Mouse (Mus musculus) kidney, embryonic 15.5 days (tissue): ENCODE measurements around the gene Axin1. TPM values are rescaled to one million over a fixed set of nuclear protein-coding genes. Genes with fewer than 3 reads are reported as not detected.
A peak's percentile ranks its signal among the peaks of the same experiment; 100 is the strongest.
"Not testable (repeated sequence)": the region's sequence is repeated elsewhere in the genome, so short reads cannot be mapped to it uniquely, and the experiment has no call there.

ENCODE experiments used
- ATAC-seq: fragments of 200-750 bp; cut with Nextera tagmentation; replicated peaks from 2 replicates; pipeline ENCODE4 v1.8.0; 2017; ENCODE audit warnings: moderate TSS enrichment; ENCODE audit not compliant: low FRiP score
- H3K27ac ChIP-seq: fragments of 300-500 bp; sonication (generic); 2 replicates; pipeline ENCODE4 v1.5.1; 2015; ENCODE audit warnings: mild to moderate bottlenecking, inconsistent platforms
- H3K27me3 ChIP-seq: fragments of 300-500 bp; sonication (generic); 2 replicates; pipeline ENCODE4 v1.6.1; 2015; ENCODE audit warnings: inconsistent platforms
- H3K36me3 ChIP-seq: fragments of 300-500 bp; sonication (generic); 2 replicates; pipeline ENCODE4 v1.6.1; 2015; ENCODE audit warnings: inconsistent platforms
- H3K4me1 ChIP-seq: fragments of 300-500 bp; sonication (generic); 2 replicates; pipeline ENCODE4 v1.6.1; 2015; ENCODE audit warnings: inconsistent platforms
- H3K4me2 ChIP-seq: fragments of 300-500 bp; sonication (generic); 2 replicates; pipeline ENCODE4 v1.6.1; 2015; ENCODE audit warnings: moderate library complexity, mild to moderate bottlenecking, inconsistent platforms
- H3K4me3 ChIP-seq: fragments of 300-500 bp; sonication (generic); replicated peaks from 2 replicates; pipeline ENCODE4 v1.5.1; 2015; ENCODE audit warnings: mild to moderate bottlenecking, inconsistent platforms
- H3K9ac ChIP-seq: fragments of 300-500 bp; sonication (generic); 2 replicates; pipeline ENCODE4 v1.6.1; 2015; ENCODE audit warnings: mild to moderate bottlenecking, inconsistent platforms
- H3K9me3 ChIP-seq: fragments of 300-500 bp; sonication (generic); replicated peaks from 2 replicates; pipeline ENCODE4 v1.6.1; 2016; ENCODE audit warnings: inconsistent platforms
- WGBS: fragments of 180-500 bp; shearing (Covaris S2); methylation state at CpG from one replicate; pipeline ENCODE4 v1.1.7; 2015; ENCODE audit warnings: mixed read lengths; 5-methylcytosine and 5-hydroxymethylcytosine counted together
- polyA plus RNA-seq: library from polyadenylated mRNA; unstranded; fragments of >200 nt; fragmentation: Nextera tagmentation; extraction: Ambion mirVana; gene quantifications from 2 replicates; pipeline ENCODE4 v1.2.1, GENCODE M21; 2015

The Axin1 gene
- polyA plus RNA-seq, 1 experiment from 2014 or later, result 8.0 TPM

DNA sequence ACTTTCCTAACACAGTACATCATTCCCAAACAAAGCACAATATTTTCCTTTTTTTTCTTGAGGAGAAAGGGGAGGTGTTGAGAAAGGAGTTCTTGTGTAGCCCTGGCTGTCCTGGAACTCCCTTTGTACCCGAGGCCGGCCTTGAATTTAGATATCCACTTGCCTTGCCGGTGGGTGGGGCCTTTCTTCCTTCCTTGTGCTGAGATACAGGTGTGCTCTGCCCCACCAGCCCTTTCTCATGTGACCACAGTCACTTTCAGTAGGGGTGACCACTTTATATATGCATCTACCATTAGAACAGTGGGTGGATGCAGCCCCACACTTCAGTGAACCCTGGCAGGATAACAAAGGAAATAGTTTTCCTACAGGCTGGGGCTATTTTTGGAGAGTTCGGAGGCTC is 26.8 kb upstream of the Axin1 start:
- Histone ChIP-seq H3K4me3 (no peak overlapping the region), H3K4me1 (peaks cover 41% of the 10 kb centered on the region), H3K36me3 (no peaks in the 10 kb centered on the region), H3K27ac (no peak overlapping the region), H3K9ac (no peak overlapping the region), H3K4me2 (no peak overlapping the region), H3K9me3 (no peaks in the 10 kb centered on the region), H3K27me3 (peaks cover 75% of the 10 kb centered on the region)
- ATAC-seq, result no peak
- 26% methylated on average over 4 of the region's 4 CpGs for WGBS

DNA sequence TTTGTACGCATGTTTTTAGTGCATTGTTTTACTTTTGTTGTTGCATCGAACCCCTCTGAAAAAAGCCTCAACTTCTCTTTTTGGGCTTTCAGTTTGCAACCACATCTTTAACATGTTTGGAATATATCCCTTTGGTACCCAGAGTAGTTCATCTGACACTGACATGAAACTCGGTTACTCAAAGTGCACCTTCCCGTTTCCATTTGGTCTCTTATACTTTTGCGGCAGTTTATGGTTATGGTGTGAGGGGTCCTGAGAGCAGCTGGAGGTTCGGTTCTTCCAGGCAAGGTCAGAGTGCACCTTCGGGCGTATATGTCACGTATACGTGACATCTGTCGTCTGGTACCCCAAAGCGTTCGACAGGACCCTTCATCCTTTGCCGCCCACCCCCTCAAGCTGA is 25.7 kb upstream of the Axin1 start:
- H3K27ac ChIP-seq, result no peak overlapping the region
- 0 out of 2 replicates have a peak overlapping the region, but pooled peaks have one; percentile 64 for H3K9ac ChIP-seq
- 14% methylated on average over 14 of the region's 14 CpGs for WGBS
- peak overlapping the region; percentile 97 for H3K4me2 ChIP-seq
- H3K4me1 ChIP-seq, result peaks cover 41% of the 10 kb centered on the region
- H3K36me3 ChIP-seq, result no peaks in the 10 kb centered on the region
- no peak for ATAC-seq
- peaks cover 85% of the 10 kb centered on the region for H3K27me3 ChIP-seq
- H3K4me3 ChIP-seq, result peak overlapping the region; percentile 70
- H3K9me3 ChIP-seq, result no peaks in the 10 kb centered on the region

DNA sequence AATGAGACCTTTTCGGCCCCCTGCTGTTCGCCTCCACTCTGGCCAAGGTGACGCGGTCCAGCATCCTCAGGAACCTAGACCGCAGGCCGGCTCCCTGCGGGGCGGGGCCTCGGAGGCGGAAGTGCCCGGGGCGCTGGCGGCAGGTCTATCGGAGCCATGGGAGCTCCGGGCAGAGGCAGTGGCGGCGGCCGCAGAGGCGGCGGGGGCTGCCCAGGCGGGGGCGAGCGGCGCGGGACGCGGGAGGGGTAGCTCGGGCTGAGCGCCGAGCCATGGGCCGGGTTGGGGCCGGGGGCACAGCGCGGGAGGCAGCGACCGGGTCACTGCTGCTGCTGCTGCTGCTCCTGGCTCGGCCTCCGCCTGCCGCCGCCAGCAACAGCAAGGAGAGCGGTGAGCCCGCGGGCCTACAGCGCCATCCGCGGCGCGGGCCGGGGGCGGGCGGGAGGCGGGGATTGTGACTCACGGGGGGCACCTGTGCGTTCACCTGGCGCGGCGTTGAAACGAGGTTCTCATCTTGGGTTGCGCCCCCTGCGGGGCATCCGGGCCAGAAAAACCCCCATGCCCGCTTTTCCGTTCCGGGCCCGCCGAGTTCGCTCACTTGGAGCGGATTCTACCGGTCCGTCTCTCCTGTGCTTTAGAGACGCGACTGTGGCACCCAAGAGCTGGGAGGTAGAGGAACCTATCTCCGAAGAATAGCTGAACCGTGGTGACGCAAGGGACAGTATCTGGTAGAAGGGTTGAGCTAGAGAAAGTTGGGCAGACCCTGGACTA is 25.1 kb upstream of the Axin1 start, which contains the start of gene Tmem8:
Gene Tmem8, plus strand, starts transcription at position 119 of the 768 bp plus-strand sequence.
- ATAC-seq, result peak; percentile 63
- WGBS, result under 1% methylated on average over 57 of the region's 75 CpGs
- Histone ChIP-seq H3K9ac (peak within 1 kb of the TSS; percentile 64), H3K9me3 (no peaks in the 10 kb centered on the region), H3K4me2 (peak within 1 kb of the TSS; percentile 97), H3K36me3 (no peaks in the 10 kb centered on the region), H3K27ac (peak within 1 kb of the TSS; percentile 11; the same call in 1 of the 2 replicates), H3K4me3 (peak within 1 kb of the TSS; percentile 70), H3K27me3 (peaks cover 91% of the 10 kb centered on the region), H3K4me1 (peaks cover 41% of the 10 kb centered on the region)

DNA sequence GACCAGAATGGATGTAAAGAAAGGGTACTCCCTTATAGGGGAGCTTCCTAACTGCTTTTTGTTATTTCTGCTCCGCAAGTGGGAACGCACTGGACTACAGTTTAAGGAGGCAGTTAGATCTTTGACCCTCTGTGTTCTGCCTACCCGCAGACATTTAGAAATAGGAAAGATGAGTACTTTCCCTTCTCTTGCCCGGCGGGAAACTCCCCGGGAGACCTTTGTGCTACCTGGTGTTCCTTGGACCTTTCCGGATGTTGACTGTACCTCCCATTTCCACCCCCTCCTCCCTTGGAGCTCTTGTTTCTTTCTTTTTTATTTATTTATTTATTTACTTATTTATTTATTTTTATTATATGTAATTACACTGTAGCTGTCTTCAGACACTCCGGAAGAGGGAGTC is 24.4 kb upstream of the Axin1 start:
- peak overlapping the region; percentile 11; the same call in 1 of the 2 replicates for H3K27ac ChIP-seq
- H3K4me3 ChIP-seq, result peak overlapping the region; percentile 70
- no peak for ATAC-seq
- H3K4me2 ChIP-seq, result peak overlapping the region; percentile 97
- WGBS, result 10% methylated on average over 8 of the region's 8 CpGs
- H3K9ac ChIP-seq, result peak overlapping the region; percentile 64; the same call in 1 of the 2 replicates
- H3K27me3 ChIP-seq, result peaks cover 98% of the 10 kb centered on the region
- H3K4me1 ChIP-seq, result peaks cover 41% of the 10 kb centered on the region
- H3K36me3 ChIP-seq, result no peaks in the 10 kb centered on the region
- H3K9me3 ChIP-seq, result no peaks in the 10 kb centered on the region

DNA sequence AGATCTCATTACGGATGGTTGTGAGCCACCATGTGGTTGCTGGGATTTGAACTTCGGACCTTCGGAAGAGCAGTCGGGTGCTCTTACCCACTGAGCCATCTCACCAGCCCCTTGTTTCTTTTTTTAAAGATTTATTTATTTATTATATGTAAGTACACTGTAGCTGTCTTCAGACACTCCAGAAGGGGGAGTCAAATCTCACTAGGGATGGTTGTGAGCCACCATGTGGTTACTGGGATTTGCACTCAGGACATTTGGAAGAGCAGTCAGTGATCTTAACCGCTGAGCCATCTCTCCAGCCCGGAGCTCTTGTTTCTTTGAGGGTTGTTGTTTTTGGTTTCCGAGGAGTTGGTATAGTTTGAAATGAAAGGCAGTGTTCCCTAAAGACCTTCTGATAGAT is 24.0 kb upstream of the Axin1 start:
- not testable (repeated sequence) for H3K9ac ChIP-seq, H3K4me2 ChIP-seq, H3K36me3 ChIP-seq, ATAC-seq, H3K27ac ChIP-seq, H3K4me3 ChIP-seq, H3K9me3 ChIP-seq
- WGBS, result 65% methylated on average over 7 of the region's 7 CpGs
- H3K4me1 ChIP-seq, result peaks cover 41% of the 10 kb centered on the region
- peaks cover 98% of the 10 kb centered on the region for H3K27me3 ChIP-seq

DNA sequence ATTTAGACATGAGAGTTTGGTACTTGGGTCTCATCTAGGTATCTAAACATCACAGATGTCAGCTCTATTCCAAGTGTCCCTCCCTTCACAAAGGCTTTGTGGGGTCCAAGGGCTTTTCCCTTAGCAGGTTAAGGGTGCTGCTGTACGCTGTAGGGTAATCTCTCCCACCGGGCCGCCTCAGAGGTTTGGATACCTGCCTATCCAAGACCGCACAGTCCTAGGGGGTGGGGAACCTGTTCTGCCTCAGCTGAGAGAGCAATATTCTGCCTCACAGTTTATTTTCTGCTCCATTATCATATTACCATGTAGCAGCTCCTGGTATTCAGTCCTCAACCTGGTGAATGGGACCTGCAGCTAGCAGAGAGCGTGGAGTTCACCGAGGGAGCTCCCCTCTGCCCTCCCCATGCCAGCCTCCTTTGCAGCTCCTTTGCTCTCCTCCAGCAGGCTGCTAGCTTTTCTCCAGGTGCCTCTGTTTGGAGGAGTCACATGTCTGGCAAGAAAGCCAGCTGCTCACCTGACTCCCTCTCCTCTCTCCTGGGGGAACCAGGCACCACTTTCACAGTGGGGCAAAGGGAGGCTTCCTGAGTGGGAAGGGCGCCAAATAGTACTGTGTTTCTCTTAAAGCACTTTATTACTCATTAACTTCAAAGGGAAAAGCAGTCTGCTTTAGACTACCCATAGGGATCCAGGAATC is 23.1 kb upstream of the Axin1 start:
- H3K9ac ChIP-seq, result no peak overlapping the region
- ATAC-seq, result peak; percentile 16; the same call in 1 of the 2 replicates
- no peak overlapping the region for H3K4me3 ChIP-seq
- 75% methylated on average over 7 of the region's 7 CpGs for WGBS
- H3K27ac ChIP-seq, result peak overlapping the region; percentile 57
- peaks cover 95% of the 10 kb centered on the region for H3K27me3 ChIP-seq
- H3K4me2 ChIP-seq, result no peak overlapping the region
- H3K36me3 ChIP-seq, result no peaks in the 10 kb centered on the region
- H3K9me3 ChIP-seq, result no peaks in the 10 kb centered on the region
- peaks cover 47% of the 10 kb centered on the region for H3K4me1 ChIP-seq

DNA sequence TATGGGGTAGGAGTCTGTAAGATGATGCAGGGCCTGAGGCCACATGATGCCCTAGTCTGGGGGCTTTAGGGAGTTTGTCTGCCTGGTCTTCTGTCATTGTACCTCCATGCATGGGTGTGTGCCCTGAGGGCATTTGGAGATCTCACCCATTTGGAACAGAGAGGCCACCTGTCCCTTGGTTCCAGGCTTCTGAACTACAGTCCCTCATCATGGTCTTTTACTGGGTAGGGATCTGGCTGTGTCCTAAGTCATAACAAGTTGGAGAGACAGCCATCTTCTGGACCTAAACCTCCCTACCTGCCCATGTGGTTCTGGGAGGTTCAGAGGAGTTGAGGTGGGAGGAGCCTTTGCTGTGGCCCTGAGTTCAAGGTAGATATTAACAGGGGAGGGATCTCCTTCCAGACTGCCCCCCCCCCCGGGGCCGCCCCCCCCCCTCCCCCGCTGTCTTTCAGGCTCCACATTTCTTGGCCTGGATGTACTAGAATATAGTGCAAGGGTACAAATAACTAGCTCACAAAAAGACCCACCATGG is 22.5 kb upstream of the Axin1 start:
- Histone ChIP-seq H3K27me3 (peaks cover 88% of the 10 kb centered on the region), H3K36me3 (no peaks in the 10 kb centered on the region), H3K4me2 (no peak overlapping the region), H3K9ac (no peak overlapping the region), H3K27ac (peak overlapping the region; percentile 57), H3K9me3 (no peaks in the 10 kb centered on the region), H3K4me3 (no peak overlapping the region), H3K4me1 (peaks cover 43% of the 10 kb centered on the region)
- WGBS, result 49% methylated on average over 3 of the region's 3 CpGs
- ATAC-seq, result 0 out of 2 replicates have a peak, but pooled peaks have one; percentile 1

DNA sequence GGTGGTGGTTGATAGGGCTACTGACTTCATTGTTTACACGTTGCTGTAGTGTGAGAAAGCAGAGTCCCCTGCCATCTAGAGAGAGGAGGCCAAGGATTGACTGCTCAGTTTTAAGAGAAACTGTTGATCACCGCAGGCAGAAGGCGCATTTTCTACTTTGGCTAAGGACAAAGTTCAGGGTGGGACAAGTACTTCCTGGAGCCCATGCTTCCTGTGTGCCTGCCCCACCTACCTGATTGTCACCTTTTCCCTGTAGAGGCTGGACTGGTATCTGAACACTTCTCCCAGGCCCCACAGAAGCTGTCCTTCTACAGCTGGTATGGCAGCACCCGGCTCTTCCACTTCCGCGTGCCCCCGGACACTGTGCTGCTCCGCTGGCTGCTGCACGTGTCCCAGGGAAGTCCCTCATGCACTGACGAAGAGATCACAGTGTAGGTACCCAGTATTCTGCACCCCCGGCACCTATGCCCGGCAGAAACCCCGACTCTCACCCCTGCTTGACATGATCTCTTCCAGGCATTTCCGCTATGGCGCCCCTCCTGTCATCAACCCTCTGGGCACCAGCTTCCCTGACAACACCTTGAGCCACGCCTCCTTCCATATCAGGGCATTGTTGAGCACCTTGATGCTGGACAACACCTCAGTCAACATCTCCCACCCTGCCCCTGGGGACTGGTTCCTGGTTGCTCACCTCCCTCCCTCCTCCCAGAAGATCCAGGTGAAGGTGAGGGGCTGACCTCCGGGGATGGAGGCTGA is 21.8 kb upstream of the Axin1 start:
- WGBS, result 78% methylated on average over 17 of the region's 17 CpGs
- Histone ChIP-seq H3K4me2 (no peak overlapping the region), H3K9ac (no peak overlapping the region), H3K9me3 (no peaks in the 10 kb centered on the region), H3K36me3 (no peaks in the 10 kb centered on the region), H3K4me3 (no peak overlapping the region), H3K4me1 (peaks cover 43% of the 10 kb centered on the region), H3K27me3 (peaks cover 81% of the 10 kb centered on the region), H3K27ac (no peak overlapping the region)
- no peak for ATAC-seq

DNA sequence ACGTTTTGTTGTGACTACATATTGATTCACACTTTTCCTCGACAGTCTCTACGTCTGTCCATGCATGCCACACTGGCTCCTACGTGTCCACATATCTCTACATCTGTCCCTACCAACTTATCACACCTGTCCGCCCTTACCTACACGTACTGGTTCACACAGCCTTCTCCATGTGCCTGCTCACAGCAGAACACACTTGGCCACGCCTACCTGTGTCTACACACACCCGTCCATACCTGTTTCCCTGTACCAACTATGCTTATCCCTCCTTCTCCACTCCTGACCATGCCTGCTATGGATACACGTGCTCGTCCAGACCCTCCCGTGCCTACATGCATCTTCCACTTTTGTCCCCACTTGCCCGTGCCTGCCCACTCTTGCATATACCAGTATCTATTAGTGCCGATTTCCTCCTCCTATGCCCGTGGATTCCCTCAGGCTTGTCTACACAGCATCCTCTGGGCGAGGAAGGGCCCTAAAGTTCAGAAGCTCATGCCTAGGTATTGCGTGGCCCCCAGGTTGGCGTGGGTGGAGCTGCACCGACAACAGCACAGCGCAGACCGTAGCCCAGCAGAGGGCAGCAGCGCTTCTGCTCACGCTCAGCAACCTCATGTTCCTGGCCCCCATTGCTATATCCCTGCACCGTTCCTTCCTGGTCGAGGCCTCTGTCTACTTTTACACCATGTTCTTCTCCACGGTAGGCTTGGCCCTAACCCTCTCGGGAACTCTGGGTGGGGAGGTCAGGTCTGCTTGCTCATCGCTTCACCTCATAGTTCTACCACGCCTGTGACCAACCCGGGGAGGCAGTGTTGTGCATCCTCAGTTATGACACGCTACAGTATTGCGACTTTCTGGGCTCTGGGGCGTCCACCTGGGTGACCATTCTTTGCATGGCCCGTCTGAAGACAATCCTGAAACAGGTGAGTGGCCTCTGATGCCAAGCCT is 18.4 kb upstream of the Axin1 start:
- no peak overlapping the region for H3K4me3 ChIP-seq
- H3K27me3 ChIP-seq, result peaks cover 48% of the 10 kb centered on the region
- 49% methylated on average over 33 of the region's 33 CpGs for WGBS
- peak overlapping the region; percentile 3; the same call in 1 of the 2 replicates for H3K4me2 ChIP-seq
- ATAC-seq, result no peak
- peaks cover under 1% of the 10 kb centered on the region for H3K36me3 ChIP-seq
- no peak overlapping the region for H3K9ac ChIP-seq
- peaks cover 40% of the 10 kb centered on the region for H3K4me1 ChIP-seq
- no peak overlapping the region for H3K27ac ChIP-seq
- no peaks in the 10 kb centered on the region for H3K9me3 ChIP-seq

DNA sequence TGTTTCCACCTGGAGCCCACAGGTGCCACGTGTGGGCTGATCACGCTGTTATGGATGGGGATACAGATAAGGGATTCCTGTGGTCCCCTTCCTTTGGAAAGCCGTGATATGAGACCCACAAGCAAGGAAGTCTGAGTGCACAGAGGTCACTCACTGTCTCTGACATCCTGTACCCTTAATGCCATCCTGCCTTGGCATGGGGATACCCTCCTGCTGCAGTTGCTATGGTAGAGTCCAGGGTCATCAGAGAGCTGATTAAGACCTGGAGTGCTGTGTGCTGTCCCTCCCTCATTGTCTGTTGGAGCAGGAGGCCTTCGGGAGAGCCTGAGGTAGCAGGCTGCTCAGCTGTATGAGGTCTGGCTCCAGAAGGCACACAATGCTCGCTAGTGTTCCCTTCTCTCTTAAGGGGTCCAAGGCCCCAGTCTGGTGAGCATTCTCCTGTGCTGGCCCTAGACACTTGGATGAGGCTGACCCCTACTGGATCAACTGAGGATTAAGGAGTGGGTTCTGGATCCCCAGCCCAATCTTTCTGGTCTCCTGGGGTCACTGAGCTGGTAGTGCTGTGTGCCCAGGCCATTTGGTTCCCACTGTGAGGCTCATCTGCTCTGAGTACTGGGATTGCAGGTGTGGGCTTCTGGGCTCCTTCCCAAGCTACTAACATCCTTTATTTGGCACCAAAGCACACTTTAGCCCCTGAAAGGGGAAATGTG is 15.9 kb upstream of the Axin1 start:
- 0 out of 2 replicates have a peak overlapping the region, but pooled peaks have one; percentile 9 for H3K9ac ChIP-seq
- peaks cover 26% of the 10 kb centered on the region for H3K36me3 ChIP-seq
- H3K4me3 ChIP-seq, result peak overlapping the region; percentile 85; the same call in 1 of the 2 replicates
- no peaks in the 10 kb centered on the region for H3K9me3 ChIP-seq
- H3K27ac ChIP-seq, result no peak overlapping the region
- ATAC-seq, result no peak
- peak overlapping the region; percentile 85 for H3K4me2 ChIP-seq
- peaks cover 22% of the 10 kb centered on the region for H3K27me3 ChIP-seq
- H3K4me1 ChIP-seq, result peaks cover 23% of the 10 kb centered on the region
- WGBS, result 62% methylated on average over 5 of the region's 5 CpGs
